Mouse (Mus musculus) right cerebral cortex, postnatal 36 days (tissue): ENCODE measurements around the gene Esrrg.
A peak's percentile ranks its signal among the peaks of the same experiment; 100 is the strongest.

ENCODE experiments used
- DNase-seq, 2 experiments: peaks; one replicate each; pipeline ENCODE4 v3.0.0; 2022; ENCODE audit warnings: low spot score in 2 of 2, mixed read lengths in 1 of 2

The Esrrg gene

DNA sequence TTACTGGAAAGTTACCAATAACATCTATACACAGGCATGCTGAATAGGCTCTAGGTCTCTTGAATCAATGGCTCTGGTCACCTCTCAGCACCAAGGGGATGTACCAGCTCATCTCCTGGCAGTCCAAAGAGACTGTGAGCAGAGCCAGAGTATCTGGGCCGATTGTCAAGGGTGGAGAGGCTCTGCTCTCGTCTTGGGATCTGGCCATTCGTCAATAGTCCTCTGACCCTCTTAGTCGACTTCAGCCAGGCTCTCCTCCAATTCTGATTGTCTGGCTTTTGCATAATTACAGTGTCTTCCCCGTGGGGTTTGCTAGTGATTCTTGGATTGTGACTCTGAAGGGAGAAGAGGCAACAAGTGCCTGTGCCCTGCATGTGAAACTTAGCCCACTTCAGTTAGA lies 41.3 kb downstream of the Esrrg start:
- no peak for DNase-seq

DNA sequence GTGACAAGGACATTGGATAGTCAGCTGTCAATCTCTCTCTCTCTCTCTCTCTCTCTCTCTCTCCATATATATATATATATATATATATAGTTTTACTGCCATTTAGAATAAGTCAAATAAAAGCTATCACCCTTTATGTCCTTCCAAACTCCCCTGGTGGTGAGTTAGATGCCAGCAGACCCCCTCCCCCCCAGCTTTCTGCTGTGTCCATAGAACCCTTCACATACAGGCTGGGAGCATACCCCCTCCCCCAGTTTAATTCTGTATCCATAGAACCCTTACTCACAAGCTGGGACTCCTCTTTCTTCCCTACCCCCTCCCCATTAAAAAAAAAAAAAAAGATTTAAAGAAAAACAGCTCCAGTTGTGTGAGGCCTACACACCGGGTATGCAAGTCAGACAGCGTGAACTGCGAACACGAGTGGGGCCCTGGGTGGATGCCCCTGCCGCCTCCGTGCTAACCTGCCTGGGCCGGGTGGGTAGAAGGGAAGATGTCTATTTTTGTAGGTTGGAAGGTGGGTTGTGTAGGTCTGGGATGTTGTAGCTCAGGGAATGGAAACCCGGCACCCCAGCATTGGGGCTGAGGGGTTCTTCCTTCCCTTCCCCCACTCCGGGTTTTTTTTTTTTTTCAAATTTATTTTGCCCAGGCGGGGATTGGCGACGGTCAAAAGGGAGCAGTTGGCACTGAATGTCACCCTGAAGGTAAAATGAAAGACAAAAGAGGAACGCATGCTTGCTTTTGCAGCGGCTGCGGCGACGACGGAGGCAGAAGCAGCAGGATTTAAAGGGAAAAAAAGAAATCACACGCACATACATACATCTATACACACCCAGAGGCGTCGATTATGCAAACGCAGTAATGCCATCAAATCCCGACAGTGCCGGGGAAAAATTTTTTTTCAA lies 42.4 kb downstream of the Esrrg start:
- DNase-seq: no peak

DNA sequence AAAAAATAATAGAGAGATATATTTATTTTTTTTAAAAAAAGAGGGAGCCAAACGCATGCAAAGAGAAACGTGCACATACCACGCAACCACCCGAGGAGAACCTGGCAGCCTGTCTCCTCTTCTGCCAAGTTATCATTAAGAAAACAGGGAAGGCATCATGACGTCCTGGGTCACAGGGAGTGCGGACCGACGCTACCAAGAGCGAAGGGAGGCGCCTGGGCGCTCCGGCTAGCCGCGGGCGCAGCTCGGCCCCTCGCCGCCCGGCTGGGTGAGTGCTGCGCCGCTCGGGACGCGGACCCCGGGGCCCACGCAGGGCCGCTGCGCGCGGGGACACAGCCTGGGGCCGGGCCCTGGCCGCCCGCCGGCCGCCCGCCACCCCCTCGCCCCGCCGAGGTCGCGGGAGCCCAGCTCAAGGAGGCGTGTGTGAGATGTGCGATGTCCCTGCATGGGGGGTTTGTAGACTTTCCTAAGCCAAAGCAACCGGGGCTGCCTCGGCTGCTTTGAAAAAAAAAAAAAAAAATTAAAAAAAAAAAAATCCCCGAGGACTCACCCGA lies 43.2 kb downstream of the Esrrg start:
- DNase-seq: peak; percentile 14 to 31

DNA sequence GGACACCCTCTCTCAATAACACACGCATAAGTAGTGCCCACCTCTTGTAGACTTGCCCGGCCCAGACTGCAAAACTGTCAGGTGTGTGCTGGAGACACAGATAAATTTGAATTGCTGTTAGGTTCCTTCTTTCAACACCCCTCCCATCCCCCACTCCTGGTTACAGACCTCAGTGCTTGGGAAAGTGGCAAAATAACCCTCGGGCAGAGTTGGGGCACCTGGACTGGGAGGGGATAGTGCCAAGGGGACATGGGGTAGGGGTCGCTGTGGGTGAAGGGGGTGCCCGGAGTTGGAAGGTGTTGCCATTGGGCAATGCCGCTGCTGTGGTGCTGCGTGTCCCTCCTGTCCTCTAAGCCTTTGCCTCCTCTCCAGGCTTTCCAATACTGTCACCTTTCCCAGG lies 43.9 kb downstream of the Esrrg start:
- no peak for DNase-seq

DNA sequence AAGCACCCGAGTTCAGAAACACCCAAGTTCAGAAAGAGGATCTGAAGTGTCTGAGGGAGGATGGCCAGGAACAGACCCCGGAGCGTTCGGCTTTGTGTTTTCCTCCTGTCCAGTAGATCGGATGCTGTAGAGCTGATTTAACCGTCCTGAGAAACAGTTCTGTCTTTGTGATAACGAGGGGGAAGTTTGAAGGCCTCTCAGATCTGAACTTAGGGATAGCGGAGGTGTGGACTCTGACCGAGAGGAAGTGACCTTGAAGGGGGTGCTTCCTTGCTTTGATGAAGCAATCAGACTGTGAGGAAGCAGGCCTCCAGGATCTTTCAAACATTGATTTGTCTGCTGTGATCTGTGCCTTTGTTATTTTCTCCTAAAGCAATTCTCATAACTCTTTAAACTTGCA lies 44.8 kb downstream of the Esrrg start:
- DNase-seq: no peak

DNA sequence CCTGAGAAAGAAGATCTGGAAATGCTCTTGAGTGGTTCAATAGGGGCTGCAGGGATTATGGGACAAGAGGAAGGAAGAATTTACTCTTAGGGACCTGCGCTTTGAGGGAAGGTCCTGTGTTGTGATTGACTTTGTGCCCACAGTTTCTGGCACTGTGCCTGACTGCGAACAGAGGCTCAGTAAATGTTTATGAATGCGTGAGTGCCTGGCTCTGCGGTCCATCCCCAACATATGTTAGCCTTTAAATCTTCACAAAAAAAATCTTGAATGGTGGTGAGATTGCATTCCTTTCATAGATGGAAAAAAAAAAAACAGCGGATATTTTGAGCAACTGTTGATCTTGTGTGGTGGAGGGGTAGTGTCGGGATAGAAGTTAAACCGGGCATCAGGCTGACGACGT lies 52.4 kb downstream of the Esrrg start:
- no peak for DNase-seq

DNA sequence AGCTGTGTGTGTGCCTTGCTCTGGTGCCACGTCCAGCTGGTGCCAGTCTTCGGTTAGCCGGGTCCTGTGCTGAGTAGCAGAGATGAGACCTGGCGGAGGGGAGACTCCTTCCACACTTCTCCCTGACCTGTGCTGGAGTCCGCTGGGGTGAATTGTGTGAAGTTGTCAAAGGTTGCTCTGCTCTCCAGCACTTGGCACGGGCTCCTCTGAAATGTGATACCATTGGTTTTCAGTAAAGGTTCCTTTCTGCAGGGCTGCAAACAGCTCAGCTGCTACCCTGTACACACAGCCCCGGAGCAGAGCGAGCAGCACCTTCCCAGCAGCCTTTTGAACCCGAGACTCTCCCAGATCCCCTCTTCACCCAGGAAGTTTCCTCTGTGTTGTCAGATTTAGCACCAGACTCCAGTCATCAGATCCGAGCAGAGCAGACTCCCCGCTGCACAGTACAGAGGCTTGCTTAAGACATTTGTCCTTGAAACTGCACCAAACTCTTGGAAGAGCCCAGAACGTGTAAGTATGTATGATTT lies 53.6 kb downstream of the Esrrg start:
- DNase-seq: no peak

DNA sequence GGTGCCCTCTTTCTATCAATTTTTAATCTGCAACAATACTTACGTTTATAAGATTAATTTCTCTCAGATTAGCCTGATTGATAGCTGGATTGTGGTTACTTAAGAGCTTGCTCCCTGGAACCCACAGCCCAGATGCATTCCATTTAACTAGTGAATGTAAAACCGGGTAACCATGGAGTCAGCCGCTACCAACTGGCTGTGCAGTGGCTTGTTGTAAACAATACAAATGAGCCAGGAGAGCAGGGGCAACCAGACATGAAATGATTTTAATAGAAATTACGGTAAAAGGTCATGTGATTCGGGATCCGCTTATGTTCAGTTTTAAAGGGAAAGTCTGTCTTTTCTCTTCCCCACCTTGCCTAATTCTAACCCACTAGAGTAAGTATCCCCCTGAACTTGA lies 54.8 kb downstream of the Esrrg start:
- no peak for DNase-seq

DNA sequence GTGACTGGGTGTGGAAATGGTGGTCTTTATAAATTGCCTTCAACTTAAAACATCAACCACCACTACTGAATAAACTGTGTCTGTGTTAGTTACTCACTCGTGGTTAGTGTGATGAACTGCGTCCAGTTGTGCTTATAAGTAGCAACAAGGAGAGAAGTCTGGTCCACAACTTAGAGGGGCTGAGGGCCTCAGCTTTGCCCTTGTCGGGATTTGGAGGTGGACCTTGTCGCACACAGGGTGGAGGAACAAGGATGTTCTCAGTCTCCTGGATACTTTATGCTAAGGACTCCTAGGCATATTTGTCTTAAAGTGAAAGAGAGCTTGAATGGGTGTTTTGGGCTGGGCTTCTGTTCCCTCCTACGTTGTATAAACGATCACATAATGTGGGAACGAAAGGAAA lies 55.7 kb downstream of the Esrrg start:
- no peak for DNase-seq

DNA sequence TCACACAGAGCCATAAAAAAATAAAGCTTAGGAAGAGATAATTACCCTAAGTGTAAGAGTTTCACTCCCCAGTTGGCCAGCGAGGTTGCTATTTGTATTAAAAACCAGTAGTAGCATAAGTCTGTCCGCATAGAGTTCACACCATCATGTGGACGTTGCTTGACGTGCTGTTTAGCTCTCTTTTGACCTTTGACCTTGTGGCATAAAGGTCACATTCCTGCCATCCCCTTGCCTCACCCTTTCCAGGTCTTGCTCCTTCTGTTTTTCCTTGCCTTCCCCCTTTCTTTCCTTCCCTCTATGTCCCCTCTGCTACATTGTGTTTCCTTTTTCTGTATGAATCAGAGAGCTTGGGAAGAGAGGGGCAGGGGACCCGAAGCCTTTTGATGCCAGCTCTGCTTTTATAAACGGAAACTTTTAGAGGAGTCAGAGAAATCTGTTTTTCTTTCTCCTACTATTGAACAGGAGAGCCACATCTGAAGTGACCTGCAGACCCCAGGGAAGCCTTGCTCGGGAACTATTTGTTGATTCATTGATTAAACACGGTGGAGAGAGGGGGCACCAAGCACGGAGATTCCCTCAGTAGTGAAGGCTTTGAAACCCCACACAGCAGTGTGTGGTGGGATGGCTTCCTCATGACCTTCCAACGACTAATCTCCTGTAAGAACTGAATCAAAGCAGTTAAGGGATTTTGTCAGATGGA lies 57.5 kb downstream of the Esrrg start:
- DNase-seq: no peak

DNA sequence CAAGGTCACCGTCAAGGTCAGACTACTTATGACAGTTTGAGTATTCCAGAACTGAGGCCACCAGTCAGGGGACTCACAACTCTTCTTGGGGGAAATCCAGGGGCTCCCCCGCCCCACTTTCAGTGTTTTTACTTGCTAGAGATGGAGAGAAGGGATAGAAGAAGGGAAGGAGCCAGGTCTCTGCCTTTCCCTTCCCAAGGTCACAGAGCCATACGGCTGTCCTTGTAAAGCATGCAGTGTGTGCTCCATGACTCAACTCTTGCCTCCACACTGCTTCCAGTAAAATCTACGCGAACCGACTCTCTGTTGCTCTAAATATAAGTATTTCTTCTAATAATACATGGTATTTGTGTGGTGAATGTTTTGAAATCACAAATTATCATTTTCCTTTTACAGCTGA lies 61.2 kb downstream of the Esrrg start:
- no peak for DNase-seq

DNA sequence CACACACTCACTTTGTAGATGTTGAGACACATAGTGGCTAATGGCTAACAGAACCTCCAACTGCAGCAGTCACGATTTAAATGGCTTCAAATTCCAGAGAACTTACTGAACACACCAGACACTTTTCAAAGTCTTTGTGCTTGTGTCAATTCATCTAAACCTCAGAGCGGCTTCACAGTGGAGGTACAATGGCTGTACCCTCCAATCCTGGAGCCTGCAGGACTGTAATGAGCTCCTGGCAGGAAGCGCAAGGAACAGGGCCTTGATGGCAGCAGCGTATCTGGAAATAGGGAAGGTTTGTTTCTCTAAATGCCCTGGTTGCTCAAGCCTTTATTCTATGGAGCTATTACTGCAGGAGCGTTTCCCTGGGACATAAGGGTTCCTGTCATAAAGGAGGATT lies 63.9 kb downstream of the Esrrg start:
- DNase-seq: no peak

DNA sequence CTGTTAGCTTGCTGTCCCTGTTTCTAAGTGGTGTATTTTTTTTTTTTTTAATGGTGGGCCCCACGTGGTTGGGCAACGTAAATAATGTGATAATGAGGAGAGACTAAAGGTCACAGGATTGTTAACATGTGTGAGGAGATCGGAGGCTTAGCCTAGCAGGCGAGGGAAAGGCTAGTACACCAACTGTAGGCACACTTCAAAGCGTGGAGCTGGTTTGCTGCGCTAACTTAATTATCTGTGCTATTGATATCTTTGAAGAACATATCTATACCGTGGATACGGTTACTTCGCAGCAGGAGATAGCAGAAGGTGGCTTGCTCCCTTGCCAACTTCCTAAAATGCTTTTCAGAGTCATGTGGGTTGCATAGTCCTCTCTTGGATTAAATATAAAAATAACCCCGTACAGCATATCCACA lies 66.2 kb downstream of the Esrrg start:
- DNase-seq: no peak

DNA sequence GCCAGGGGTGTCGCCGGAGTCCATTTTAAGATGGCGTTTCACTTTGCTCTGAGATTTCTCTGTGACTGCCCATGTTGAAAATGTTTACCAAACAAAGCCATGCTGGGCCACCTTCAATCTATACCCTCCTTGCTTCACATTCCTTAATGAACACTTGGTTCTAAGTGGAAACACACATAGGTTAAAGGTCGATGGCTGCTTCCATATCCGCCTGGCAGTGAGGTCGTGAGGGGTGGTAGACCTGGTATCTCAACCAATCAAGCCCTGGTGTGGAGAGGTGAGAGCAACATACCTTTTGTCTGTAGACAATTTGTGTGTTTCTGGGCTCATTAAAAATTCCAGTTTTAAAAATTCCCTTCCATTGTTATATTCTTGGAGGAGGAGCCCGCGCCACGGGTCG lies 68.0 kb downstream of the Esrrg start:
- no peak for DNase-seq

DNA sequence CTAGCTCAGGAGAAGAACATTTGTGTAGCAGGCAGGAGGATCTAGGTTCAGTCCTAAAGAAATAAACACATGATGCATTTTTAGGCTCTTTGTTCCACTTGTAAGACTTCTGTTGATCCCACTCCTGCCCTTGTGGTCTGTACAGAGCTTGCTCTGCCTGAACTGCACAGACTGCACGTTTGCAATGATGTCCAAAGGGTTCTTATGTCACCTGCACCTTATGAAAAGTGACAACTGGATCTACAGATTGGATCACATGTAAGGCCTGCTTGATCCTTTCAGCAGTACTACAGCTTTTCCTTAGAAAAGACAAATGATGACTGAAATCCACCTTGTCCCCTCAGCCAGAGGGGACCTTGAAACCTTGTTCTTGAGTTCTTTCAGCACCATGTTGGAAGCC lies 70.7 kb downstream of the Esrrg start:
- no peak for DNase-seq

DNA sequence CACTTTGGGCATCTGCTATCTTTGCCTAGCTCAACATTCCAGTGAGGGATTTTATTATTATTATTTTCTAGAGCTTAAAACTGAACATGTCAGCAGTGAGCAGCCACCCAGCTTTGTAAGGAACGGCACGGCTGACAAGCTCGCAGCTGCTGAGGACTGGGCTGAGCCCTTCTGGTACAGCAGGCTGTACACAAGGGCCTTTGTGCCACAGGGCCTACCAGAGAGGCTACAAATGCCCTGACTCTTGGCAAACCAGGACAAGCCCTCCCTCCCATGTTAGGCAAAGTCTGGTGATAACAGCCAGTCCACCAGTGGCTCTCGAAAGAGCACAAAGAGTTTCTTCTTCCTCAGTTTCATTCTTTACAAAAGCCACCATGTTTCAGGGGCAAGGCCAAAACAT lies 75.9 kb downstream of the Esrrg start:
- DNase-seq: peak in 1 of 2 experiments; percentile 5

DNA sequence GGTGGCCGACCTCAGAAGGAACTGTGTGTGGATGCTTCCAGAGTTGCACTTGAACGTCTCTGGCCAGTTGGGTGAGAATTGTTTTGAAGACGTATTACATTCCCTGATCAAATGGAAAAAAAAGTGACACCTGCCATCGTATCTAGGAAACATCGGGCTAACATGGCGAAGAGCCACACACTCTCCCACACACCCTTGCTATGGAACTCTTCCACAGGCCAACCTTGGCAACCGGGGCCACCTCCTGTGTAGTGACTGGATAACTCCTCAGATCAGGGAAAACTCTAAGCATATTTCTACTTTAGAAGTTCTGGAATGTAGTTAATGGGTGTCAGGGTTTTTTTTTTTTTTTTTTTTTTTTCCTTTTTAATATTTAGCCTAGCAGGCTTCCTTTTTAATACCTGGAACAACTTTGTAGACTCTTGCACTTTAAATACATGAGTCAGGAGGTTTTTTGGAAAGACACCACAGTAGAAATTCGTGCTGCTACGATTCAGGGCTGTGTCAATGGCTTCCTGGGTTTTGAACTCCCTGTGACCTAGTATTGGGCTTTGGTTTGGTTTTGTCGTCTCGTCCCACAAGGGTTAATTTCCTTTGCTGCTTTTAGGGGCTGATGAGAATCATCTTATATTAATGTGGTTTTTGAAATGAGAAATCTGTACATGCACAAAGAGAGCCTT lies 83.4 kb downstream of the Esrrg start:
- no peak for DNase-seq

DNA sequence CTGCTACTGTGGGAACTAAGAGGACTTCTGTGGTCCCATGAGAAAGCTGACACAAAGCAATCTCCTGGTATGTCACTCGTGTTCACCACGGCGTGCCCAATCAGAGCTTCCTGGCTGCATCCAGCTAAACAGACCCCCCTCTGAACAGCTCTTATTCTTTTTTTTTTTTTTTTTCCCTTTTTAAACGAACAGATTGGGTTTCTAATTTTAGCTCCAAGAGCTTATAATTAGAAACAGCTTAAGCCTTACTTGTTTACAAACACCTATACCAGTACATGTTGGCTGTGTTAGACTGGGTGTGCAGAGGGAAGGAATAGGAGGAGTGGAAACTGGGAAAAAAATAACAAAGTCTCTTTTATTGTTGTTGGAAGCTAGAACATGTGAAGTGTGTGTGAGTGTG lies 86.3 kb downstream of the Esrrg start:
- no peak for DNase-seq

DNA sequence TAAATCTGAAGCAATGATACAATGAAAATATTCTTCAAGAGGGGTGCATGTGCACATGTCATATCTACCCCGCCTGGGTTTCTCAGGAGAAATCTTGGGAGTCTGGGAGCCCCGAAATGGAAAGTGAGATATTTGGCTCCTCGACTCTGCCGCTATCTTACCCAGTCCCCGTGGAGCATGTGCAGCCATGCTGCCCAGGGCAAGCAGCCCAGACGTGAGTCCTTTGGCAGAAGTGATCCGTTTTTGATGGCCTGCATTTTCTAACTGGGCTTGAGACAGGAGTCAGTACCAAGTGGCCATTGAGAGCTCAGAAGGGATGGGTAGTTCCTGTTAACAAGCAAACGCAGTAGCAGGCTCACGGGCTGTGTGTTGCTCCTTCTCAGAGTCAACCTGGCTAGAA lies 89.6 kb downstream of the Esrrg start:
- DNase-seq: no peak

DNA sequence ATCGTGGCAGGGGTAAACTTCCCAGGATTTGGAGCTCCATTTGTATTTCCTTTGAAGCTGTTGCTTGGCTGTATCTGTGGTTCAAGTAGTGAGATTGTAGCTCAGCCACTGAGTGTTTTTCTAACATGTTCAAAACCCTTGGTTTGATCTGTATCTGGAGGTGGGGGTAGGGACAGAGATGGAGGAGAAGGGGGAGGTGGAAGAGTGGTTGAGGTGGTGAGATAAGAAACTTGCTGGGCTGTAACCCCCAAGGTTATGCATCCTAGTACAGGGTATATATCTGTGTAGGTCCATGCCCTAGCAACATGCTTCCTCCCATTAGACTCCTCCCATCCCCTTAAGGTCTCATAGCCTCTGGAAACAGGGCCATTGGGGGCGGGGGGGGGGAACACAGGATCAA lies 92.4 kb downstream of the Esrrg start:
- no peak for DNase-seq

DNA sequence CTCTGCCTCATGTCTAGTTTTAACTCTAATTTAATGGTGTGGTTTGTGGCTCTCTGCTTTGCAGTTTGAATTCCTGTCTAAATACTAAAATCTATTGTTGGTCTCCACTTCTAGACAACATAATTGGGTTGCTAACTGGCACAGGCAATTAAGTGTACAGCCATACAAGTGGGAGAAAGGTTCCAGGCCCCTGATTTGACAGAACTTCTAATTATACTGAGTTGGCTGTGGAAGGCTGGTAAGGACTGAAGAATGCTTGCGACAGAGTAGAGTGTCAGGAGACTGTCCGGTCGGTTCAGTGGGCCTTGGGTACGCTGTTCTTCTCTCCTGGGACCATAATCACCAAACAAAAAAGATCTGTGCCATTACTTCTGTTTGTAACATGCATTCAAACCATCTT lies 96.3 kb downstream of the Esrrg start:
- DNase-seq: no peak

DNA sequence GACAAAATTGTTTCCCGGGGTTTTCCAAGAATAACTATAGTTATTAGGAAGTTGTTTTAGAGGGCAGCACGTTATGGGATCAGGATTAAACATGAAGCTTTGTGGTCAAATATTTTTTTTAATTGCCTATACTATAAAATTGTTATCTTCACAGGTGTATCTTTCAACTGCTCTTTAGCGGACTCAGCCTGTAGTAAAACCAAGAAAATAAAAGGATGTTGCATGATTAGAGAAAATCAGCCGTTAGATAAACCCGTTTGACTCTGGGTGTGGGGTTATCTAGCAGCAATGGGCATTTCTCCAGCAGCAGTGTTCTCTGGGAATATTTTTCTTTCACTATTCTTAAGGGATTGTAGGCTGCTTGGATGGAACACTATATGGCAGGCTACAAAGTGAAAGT lies 96.8 kb downstream of the Esrrg start:
- no peak for DNase-seq
